11 mouse cellular contexts compared by ENCODE assay signal in the genomic region with DNA sequence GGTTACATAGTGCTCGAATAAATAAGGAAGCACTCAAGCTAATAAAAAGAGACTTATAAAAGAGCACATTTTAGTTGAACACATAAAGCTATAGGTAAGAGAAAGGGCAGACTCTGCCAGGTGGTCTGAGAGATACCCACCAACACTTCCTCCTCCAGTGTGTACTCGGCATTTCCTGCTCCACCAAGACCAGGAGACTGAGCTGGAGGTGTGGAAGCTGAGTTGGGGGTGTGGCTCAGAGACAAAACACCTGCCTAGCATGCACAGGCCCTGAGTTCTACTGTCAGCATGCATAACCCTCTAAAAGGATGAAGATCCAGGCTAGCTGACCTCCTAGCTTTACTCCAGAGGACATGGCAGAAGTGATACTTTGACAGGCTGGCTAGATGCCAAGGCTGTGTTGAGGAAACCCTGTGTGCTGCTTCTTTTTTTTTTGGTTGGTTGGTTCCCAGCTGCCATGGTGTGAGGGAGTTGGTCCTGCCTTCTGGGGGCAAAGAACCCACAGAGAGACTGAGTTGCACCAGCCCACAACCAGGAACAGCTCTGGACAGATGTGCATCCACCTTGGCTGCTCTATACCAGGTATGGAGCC. TPM values are rescaled to one million over a fixed set of nuclear protein-coding genes. Genes with fewer than 3 reads are reported as not detected.
DNase-seq lines count a peak whose midpoint lies in the region; ATAC-seq lines count a peak whose summit lies in the region.
"Had no signal": no experiment of that assay in that cellular context is flagged by ENCODE, and none has a peak within 500 bp of the region (broad histone marks: within the 10 kb centered on the region; RNA-seq: fewer than 3 reads in every experiment).

No protein-coding gene starts in this region.

- no peaks in the 10 kb centered on the region for H3K27me3 ChIP-seq in liver, embryonic 12.5 days (replicated peaks)
- H3K27me3 ChIP-seq in liver, embryonic 11.5 days (replicated peaks; ENCODE audit: control insufficient read depth, insufficient read depth, low read length): no peaks in the 10 kb centered on the region
- no peaks in the 10 kb centered on the region for H3K27me3 ChIP-seq in liver, embryonic 15.5 days
- no peaks in the 10 kb centered on the region for H3K27me3 ChIP-seq in splenic B cell, adult 2 months (ENCODE audit: control insufficient read depth, insufficient read depth, low read length, poor library complexity, severe bottlenecking)
- no peaks in the 10 kb centered on the region for H3K27me3 ChIP-seq in forebrain, embryonic 14.5 days (replicated peaks; ENCODE audit: control insufficient read depth, insufficient read depth, low read length)

- H3K36me3 ChIP-seq in liver, embryonic 12.5 days: no peaks in the 10 kb centered on the region
- no peaks in the 10 kb centered on the region for H3K36me3 ChIP-seq in liver, embryonic 11.5 days (ENCODE audit: control insufficient read depth, insufficient read depth, low read length)
- H3K36me3 ChIP-seq in liver, embryonic 15.5 days (replicated peaks): no peaks in the 10 kb centered on the region
- no peaks in the 10 kb centered on the region for H3K36me3 ChIP-seq in splenic B cell, adult 2 months (ENCODE audit: control insufficient read depth, insufficient read depth, low read length, poor library complexity, severe bottlenecking)
- no peaks in the 10 kb centered on the region for H3K36me3 ChIP-seq in forebrain, embryonic 14.5 days (ENCODE audit: control insufficient read depth, insufficient read depth, low read length)
- H3K36me3 ChIP-seq: midbrain, embryonic 15.5 days had no signal

- DNase-seq in adrenal gland, adult 2 months: peak; percentile 22
- DNase-seq in adrenal gland, adult 18-20 months (ENCODE audit: low spot score in 2 of 2): no peak
- no peak for DNase-seq in liver, embryonic 11.5 days (ENCODE audit: low spot score)
- peak; percentile 85 for DNase-seq in splenic B cell, adult 2 months (ENCODE audit: low read depth, low spot score)
- DNase-seq in forebrain, embryonic 14.5 days (ENCODE audit: low spot score): no peak

- H3K4me2 ChIP-seq in liver, embryonic 12.5 days: no peak overlapping the region
- no peak overlapping the region for H3K4me2 ChIP-seq in liver, embryonic 11.5 days
- H3K4me2 ChIP-seq in liver, embryonic 15.5 days: no peak overlapping the region
- H3K4me2 ChIP-seq in forebrain, embryonic 14.5 days (ENCODE audit: low read length): no peak overlapping the region

- H3K27ac ChIP-seq in liver, embryonic 12.5 days: 0 out of 2 replicates have a peak overlapping the region, but pooled peaks have one; percentile 42
- no peak overlapping the region for H3K27ac ChIP-seq in liver, embryonic 11.5 days (ENCODE audit: low read depth, low read length)
- H3K27ac ChIP-seq in liver, embryonic 15.5 days (replicated peaks): peak overlapping the region; percentile 95; the same call in 1 of the 2 replicates
- no peak overlapping the region for H3K27ac ChIP-seq in forebrain, embryonic 14.5 days (ENCODE audit: low read depth, low read length)
- H3K27ac ChIP-seq: midbrain, embryonic 15.5 days had no signal

- 44% methylated on average over 2 of the region's 2 CpGs for WGBS in liver, embryonic 12.5 days (ENCODE audit: insufficient replicate concordance)
- 52% methylated on average over 2 of the region's 2 CpGs for WGBS in liver, embryonic 11.5 days
- 41% methylated on average over 2 of the region's 2 CpGs for WGBS in liver, embryonic 15.5 days (ENCODE audit: insufficient replicate concordance)
- 76% methylated on average over 2 of the region's 2 CpGs for WGBS in forebrain, embryonic 14.5 days

- H3K9ac ChIP-seq in liver, embryonic 12.5 days: no peak overlapping the region
- H3K9ac ChIP-seq in liver, embryonic 11.5 days (ENCODE audit: low read depth, low read length): no peak overlapping the region
- H3K9ac ChIP-seq in liver, embryonic 15.5 days: no peak overlapping the region
- no peak overlapping the region for H3K9ac ChIP-seq in forebrain, embryonic 14.5 days (ENCODE audit: low read length)
- H3K9ac ChIP-seq: midbrain, embryonic 15.5 days had no signal

- H3K9me3 ChIP-seq in liver, embryonic 12.5 days (replicated peaks): no peaks in the 10 kb centered on the region
- no peaks in the 10 kb centered on the region for H3K9me3 ChIP-seq in liver, embryonic 11.5 days (ENCODE audit: control insufficient read depth, low read length)
- no peaks in the 10 kb centered on the region for H3K9me3 ChIP-seq in liver, embryonic 15.5 days (replicated peaks)
- no peaks in the 10 kb centered on the region for H3K9me3 ChIP-seq in forebrain, embryonic 14.5 days (replicated peaks; ENCODE audit: control insufficient read depth, low read length)
- H3K9me3 ChIP-seq: midbrain, embryonic 15.5 days had no signal

- no peak for ATAC-seq in liver, embryonic 12.5 days
- no peak for ATAC-seq in liver, embryonic 11.5 days (replicated peaks; ENCODE audit: low FRiP score)
- no peak for ATAC-seq in liver, embryonic 15.5 days (ENCODE audit: insufficient read depth)
- no peak for ATAC-seq in forebrain, embryonic 14.5 days
- ATAC-seq in megakaryocyte, adult 5-6 weeks (ENCODE audit: poor library complexity, severe bottlenecking): no peak
- ATAC-seq: inflammation-experienced regulatory T-cells, adult 6 months; midbrain, embryonic 15.5 days had no signal

- no peak overlapping the region for H3K4me3 ChIP-seq in liver, embryonic 12.5 days
- no peak overlapping the region for H3K4me3 ChIP-seq in liver, embryonic 11.5 days (ENCODE audit: low read depth, low read length)
- no peak overlapping the region for H3K4me3 ChIP-seq in liver, embryonic 15.5 days (replicated peaks)
- no peak overlapping the region for H3K4me3 ChIP-seq in forebrain, embryonic 14.5 days (ENCODE audit: low read depth, low read length)
- H3K4me3 ChIP-seq: midbrain, embryonic 15.5 days had no signal

- H3K4me1 ChIP-seq in liver, embryonic 12.5 days: peaks cover 59% of the 10 kb centered on the region
- peaks cover 30% of the 10 kb centered on the region for H3K4me1 ChIP-seq in liver, embryonic 11.5 days (replicated peaks; ENCODE audit: control insufficient read depth, insufficient read depth, low read length)
- peaks cover 69% of the 10 kb centered on the region for H3K4me1 ChIP-seq in liver, embryonic 15.5 days (replicated peaks)
- H3K4me1 ChIP-seq in forebrain, embryonic 14.5 days (ENCODE audit: control insufficient read depth, insufficient read depth, low read length): peaks cover 19% of the 10 kb centered on the region; the same call in 1 of the 2 replicates

RNA-seq across cellular contexts. Expression of gene Acss1, which starts 1.2 kb away (rescaled TPM):
- 10 to 100 TPM; 23.5 to 38.3 TPM for total RNA-seq in adrenal gland, adult 2 months (2021)
- polyA plus RNA-seq in adrenal gland, adult 2 months (2012; rRNA removed): 30.3 and 49.8 TPM in 2 replicates
- 10 to 100 TPM; 30.4 to 78.4 TPM for total RNA-seq in adrenal gland, adult 18-20 months (2021)
- polyA plus RNA-seq in liver, embryonic 12.5 days (2016; fragmentation: Nextera tagmentation; extraction: Ambion mirVana): 47.4 and 53.8 TPM in 2 replicates
- polyA plus RNA-seq in liver, embryonic 11.5 days (2014; fragmentation: Nextera tagmentation; extraction: Ambion mirVana): 67.2 and 77.0 TPM in 2 replicates
- 45.3 and 50.8 TPM in 2 replicates for polyA plus RNA-seq in liver, embryonic 15.5 days (2015; fragmentation: Nextera tagmentation; extraction: Ambion mirVana)
- polyA plus RNA-seq in forebrain, embryonic 14.5 days (2014; fragmentation: Nextera tagmentation; extraction: Ambion mirVana): 18.4 and 18.8 TPM in 2 replicates
- total RNA-seq in megakaryocyte, adult 5-6 weeks (2015): 12.4 and 15.1 TPM in 2 replicates
- 14.4 and 15.9 TPM in 2 replicates for total RNA-seq in megakaryocyte, adult 5-6 weeks (2017)

RNA-seq across cellular contexts. Expression of gene Vsx1, which starts 19.6 kb away (rescaled TPM):
- not detected for total RNA-seq in adrenal gland, adult 2 months (2021)
- polyA plus RNA-seq in adrenal gland, adult 2 months (2012; rRNA removed): not detected in 2 replicates
- total RNA-seq in adrenal gland, adult 18-20 months (2021): not detected
- not detected in 2 replicates for polyA plus RNA-seq in liver, embryonic 12.5 days (2016; fragmentation: Nextera tagmentation; extraction: Ambion mirVana)
- not detected in 2 replicates for polyA plus RNA-seq in liver, embryonic 11.5 days (2014; fragmentation: Nextera tagmentation; extraction: Ambion mirVana)
- not detected in 2 replicates for polyA plus RNA-seq in liver, embryonic 15.5 days (2015; fragmentation: Nextera tagmentation; extraction: Ambion mirVana)
- 0.04 TPM in 1 of 2 replicates, not detected in the other for polyA plus RNA-seq in forebrain, embryonic 14.5 days (2014; fragmentation: Nextera tagmentation; extraction: Ambion mirVana)
- total RNA-seq in megakaryocyte, adult 5-6 weeks (2015): not detected in 2 replicates
- not detected in 2 replicates for total RNA-seq in megakaryocyte, adult 5-6 weeks (2017)
- total RNA-seq: left cerebral cortex, postnatal 14 days had no signal
- polyA plus RNA-seq: inflammation-experienced regulatory T-cells, adult 6 months had no signal

Comparison
In these comparisons a context has a peak if more than half of its experiments do, and no peak if none do; other contexts are left out.
1. DNase-seq: peak in adrenal gland, adult 2 months (single experiment) and splenic B cell, adult 2 months (single experiment); none in adrenal gland, adult 18-20 months (0 of 2), liver, embryonic 11.5 days (single experiment) and forebrain, embryonic 14.5 days (single experiment).
2. H3K27ac ChIP-seq: peak in liver, embryonic 12.5 days (single experiment) and liver, embryonic 15.5 days (single experiment); none in liver, embryonic 11.5 days (single experiment) and forebrain, embryonic 14.5 days (single experiment).